Mouse (Mus musculus) yolk sac, embryonic 10.5 days (tissue): Measurements from ENCODE around the gene Stard3.

Source experiments
- DNase-seq: peaks from one replicate; pipeline ENCODE4 v3.0.0-alpha.2; 2017; ENCODE audit warnings: low spot score

Gene Stard3

DNA sequence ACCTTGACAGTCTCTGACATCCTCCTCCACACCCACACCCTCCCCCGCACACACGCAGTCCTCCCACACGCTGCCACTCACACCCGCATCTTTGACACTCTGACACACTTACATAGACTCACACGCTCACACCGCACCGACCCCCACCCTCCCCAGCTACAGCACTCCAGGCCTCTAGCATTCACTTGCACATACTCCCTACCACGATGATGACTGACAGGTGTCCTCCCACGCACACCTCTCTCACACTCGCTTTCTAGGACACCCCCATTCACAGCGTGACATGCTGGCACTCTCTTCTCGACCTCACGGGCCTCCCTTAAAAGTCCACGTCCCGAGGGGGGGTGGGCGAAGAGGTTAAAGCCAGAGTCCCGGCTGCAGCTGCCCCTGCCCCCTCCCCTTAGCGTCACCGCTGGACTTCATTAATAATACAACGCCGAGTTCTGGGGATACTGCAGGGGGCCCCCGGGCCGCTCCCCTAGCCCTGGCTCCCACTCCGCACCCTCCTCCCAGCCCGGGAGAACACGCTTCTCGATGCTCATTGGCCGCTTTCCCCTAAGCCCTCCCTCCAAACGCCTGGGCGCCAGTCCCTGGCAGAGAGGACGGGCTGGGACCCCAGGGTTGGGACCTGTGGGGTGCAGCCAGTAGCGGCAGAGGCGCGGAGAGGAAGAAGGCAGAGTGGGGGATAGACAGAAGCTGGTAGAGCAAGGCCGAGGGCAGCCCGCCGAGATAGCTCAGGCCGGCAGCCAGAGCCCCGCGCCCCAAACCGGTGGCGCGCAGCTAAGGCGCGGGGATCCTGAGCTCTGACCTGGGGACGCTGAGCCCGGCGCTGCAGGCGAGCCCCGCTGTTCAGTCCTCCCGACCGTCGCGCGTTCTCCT lies 9.8 kb upstream of the Stard3 start, which contains the start of gene Ppp1r1b:
TSS of gene Ppp1r1b (plus strand) at position 322 of the 879 bp plus-strand sequence.
- DNase-seq, result no peak

DNA sequence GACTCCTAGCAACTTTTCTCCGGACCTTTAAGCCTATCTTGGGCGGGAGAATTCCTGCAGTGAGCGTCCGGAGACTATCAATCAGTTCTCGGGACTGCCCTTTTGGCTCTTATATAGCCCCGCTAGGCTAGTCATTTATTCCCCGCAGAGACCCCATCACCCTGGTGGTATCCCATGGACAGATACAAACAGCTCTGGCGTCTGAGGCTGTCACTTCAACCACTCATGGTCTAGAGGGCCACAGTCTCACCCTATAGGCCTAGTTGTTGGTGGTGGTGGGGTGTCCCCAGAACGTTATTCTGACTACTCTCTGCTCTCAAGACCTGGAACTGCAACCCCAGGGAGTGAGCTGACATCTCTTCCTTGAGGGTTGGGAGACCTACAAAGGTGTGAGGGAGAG lies 8.9 kb upstream of the Stard3 start:
- DNase-seq, result no peak

DNA sequence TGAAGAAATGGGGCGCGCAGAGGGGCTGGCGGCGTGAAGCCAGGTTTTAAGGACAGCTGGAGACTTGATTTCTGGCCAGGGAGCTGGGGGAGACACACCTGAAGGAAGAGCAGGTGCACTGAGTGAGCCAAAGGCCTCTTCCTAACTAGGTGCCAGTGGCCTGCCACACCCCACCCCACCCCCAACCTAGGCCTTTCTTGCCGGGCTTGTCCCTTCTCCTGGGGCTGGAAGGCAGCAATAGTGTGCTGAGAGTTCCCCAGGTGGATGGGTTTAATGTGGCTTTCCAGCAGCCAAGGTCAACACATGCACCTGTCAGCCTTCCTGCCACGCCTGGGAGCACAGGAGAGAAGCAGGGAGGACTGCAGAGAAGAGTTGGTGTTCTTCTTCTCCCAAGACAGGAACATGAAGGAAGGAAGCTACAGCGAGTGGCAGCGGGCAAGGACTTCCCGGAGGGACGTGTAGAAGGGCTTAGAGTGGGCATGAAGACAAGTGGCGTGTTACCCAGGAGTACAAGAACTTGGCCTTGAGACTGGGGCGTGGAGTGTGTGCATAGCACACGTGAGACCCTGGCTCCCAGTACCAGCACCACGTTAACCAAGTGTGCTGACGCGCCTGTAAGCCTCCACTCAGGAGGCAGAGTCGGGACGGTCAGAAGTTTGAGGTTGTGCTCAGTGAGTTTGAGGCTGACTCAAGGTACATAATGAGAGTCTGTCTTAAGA lies 5.7 kb upstream of the Stard3 start:
- DNase-seq, result no peak

DNA sequence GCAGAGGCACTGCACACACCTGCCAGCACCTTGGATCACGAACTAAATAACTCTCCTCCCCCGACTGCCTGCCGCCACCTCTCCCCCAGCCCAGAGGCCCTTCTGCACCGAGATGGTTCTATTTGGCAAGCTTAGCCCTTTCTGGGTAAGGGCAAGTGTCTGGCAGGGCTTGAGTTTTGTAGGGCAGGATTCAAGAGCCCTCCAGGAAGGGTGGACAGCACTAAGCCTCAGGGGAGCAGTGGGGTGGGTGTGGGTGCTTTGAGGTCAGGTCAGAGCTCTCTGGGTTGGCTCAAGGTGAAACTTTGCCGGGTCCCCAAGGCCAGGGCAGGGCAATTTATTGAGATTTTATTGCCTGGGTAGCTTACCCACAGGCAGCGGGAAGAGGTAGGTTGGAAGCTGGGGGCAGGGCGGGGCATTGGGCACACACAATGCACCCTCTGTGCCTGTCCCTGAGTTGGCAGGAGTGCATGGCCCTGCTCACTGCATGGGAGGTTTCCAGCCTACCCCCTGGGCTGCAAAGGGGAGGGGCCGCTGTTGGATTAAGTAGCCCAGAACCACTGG lies 4.4 kb upstream of the Stard3 start:
- DNase-seq, result no peak

DNA sequence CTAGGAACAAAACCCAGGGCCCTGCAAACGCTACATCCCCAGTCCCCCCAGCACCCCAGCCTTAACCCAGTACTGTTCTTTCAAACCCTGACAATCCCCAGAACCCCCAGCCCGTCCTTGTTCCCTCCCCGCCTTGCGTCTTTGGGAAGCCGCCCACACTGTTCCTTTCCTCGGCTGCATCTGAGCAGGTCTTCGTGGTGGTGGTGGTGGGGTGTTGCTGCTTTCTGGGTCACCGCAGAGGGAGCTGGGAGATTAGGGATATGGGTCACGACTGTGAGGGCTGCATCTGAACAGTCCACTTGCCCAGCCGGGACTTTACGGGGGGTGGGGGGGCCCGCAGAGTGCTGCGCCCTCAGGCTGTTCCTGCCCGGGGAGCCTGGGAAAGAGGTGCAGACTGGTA lies 3.7 kb upstream of the Stard3 start:
- no peak for DNase-seq

DNA sequence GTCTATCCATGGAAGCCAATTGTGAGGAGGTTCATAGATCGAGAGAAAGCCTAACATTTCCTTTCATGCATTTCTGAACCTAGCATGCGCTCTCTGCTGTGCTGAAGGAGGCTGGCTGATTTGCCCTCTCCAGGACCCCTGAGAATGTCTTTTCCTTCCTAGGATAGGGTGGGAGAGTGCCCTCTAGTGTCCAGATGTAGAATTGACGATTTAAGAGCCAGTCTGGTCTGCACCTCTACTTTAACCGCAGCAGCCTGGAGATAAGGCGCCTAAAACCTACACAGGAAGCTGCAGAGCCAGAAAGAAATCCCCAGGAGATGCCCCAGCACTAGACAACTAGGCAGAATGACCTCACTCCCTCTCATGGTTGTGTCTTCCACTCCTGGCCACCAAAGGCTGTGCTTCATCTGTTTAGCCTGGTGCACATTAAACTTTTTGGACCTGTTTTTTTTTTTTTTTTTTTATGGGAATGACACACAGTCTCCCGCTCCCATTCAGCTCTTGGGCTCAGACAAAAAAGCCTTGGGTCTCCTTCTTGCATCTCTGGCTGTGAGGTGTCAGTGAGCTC lies 2.4 kb upstream of the Stard3 start:
- peak; percentile 53 for DNase-seq

DNA sequence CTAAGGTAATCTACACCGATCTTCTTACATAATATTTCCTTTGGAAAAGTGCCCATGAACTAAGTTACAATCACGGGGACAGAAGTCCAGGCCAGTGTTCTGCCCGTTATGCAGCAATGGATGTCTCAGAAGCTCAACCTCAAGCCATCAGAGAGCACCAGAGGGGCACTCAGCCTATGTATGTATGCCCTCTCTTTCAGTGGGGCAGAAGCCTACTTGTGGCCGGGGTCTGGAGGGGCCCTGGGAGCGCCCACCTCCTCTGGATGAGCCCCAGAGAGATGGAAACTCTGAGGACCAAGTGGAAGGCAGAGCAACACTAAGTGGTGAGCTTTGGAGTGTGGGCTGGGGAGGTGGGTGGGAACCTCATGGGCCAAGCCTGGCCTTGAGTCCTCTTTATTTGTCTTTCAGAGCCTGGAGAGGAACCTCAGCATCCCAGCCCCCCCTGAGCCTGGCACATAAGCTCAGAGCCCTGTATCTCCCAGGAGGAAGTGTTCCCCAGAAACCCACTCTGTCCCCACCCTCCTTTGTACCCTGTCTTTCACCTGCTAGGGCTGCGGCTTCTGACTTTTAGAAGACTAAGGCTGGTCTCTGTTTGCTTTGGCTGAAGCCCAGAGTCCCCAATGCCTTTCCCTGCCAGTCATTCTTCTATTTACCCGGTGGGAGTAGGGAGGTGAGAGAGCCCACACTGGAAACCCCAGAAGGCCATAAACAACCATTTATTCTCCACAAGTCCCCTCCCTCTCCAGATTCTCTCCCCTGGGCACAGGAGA lies 1.4 kb upstream of the Stard3 start:
- DNase-seq, result no peak

DNA sequence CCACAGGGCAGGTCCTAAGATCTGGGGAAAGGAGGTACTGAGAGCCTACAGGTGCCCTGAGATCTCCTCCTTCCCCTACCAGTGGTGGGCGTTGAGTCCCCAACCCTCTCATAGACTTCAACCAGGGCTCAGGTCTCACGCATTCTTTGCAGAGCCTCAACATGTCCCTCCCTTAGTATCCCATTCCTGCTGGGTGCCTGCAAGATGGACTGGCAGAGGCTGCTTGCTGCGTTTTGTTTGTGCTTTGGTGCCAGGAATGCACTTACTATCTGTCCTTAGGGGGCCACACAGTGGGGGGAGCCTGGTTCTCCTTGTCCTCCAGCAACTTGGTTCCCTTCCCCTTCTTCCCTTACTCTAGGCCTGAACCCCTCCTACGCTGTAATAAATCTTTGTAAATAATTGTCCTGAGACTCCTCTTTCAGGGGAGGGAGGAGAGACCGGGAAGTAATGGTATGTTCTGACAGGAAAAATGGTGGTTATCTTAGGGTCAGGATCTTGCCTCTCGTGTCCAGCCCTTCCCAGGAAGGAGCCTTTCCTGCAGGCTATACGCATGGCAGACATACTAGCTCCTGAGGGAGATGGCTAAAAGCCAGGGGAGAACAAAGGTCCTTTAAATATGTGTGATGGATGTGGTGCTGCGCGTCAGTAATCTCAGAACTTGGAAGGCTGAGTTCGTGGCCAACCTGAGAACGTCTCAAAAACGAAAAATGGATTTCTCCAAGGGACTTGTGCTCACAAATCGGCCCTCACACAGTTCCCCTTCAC lies 590 bp upstream of the Stard3 start:
- DNase-seq, result no peak

DNA sequence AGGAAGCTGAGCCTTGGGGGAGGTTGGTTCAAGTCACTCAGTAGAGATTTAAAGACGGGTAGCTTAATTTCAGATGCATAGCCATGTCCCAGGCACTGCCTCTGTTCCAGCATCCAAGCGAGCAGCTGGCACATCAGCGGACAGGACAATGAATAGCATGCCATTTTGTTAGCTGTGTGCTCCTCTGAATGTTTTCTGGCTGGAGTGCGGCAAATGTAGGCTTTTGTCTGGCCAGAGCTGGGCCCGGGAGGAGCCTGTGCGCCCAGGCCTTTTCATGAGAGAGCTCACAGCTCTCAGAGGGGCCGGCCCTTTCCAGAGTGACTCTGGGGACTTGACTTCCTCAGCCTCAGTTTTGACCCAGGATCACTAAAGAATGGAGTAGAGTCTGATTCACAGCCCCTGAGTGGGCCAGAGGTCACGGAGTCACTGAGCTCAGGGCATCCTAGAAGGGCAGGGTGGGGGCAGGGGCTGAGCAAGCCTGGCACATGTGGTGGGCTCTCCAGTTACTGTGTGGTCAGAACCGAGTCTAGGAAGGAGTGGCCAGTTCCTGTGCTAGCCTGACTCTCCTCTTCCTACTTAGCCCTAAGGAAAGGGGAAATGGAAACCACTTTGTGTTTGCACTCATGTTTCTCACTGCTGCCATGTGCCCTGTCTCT lies 2.8 kb downstream of the Stard3 start:
- no peak for DNase-seq

DNA sequence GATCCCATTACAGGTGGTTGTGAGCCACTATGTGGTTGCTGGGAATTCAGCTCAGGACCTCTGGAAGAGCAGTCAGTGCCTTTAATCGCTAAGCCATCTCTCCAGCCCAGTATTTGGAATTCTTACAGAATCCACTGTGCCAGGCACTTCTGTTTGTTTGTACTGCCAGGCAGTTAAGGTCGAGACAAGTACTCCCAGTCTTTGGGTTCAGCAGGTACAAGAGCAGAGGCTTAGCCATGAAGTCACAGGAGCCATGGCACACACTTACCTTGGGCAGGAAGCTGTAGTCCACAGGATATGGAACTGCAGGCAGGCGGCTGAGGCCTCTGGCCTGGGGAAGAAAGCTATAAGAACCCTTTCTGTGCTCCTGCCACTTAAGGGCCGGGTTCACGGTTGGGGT lies 5.6 kb downstream of the Stard3 start:
- no peak for DNase-seq

DNA sequence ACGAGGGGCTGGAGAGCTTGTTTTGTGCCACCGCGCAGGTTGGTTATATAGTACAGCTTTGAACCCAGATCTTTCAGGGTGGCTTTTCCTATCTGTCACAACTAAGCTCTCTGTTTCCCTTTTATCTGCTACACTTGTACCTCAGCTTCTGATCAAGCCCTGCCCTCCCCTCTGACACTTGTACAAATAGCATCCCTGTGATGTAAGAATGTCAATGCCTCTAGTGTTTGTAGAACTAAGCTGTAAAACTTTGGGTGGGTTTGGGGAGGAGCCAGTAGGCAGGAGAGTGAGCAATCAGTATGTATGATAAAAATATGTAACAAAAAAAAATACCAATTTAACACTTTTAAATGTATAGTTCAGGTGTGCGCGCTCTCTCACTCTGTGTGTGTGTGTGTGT lies 6.2 kb downstream of the Stard3 start:
- DNase-seq, result no peak

DNA sequence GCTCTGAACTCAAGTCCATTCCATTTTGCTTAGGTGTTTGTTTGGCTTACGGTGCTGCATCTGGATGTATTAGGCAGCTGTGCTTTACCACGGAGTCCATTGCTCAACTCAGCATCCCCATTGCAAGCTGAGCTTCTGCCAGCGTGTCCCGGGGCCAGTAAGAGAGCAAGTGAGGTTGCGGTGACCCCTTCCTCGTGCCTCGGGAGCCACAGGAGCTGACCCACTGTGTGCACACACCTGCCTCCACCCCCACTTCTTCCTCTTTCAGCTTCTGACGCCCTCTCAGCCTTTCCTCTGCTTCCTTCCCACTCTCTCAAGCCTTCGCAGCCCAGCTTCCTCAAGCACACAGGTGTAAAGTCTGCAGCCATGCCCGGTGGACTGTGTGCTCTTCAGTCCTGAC lies 8.1 kb downstream of the Stard3 start:
- no peak for DNase-seq

DNA sequence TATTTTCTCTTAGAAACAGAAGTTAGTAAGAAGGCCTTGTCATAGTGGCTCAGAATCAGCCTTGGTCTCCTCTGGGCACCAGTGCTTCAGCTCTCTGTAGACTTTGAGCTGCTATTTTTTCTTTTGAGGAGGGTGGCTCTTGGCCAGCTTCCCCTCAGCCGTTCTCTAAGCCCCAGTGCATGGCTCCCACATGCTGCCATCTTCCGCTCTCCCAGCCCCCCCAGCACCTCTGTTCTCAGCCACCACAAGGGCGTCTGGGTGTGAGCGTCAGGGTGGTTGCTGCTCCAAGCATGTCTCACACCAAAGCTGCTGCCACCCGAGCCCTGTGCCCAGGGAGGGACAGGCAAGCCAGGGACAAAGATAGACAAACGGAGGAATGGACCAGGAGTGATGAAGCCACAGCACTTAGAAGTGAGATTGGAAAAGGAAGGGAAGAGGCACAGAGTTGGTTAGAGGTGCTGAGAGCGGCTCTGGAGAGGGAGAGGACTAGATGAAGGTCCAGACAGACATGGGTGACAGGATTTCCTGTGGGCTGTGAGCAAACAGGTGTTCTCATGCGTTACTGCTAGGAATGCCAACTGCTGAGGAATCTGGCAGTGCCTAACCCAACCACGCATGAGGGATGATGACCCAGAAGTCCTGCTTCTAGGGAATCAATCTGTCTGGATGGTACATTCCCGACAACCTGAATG lies 9.1 kb downstream of the Stard3 start:
- no peak for DNase-seq

DNA sequence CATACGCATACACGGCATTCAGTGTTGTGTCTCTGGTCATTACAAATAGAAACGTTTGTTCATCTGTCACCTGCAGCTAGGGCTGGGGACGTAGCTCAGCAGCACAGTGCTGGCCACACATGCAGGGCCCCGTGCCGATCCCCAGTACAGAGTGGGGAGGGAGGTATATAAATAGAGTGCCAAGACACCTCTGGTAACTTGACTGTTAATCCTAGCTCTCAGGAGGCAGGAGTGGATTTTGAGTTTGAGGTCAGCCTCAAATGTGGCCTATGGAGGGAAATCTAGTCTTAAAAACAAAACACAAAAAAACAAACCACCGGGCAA lies 9.7 kb downstream of the Stard3 start:
- DNase-seq, result no peak

DNA sequence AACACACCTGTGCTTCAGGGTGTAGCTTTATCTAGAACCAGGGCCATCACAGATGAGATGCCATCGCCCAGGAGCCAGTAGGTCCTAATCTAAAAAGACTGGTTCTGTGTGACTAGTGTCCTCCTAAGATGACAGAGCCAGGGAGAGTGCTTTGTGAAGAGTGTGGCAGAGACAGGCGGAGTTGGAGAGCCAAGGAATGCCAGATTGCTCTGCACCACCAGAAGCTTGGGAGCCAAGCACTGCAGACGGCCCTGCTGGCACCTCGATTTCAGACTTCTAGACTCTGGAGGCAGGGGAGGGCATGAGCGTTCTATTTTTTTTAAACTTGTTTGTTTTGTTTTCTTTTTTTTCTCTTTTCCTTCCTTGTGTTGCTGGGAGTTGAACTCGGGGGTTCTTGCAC lies 11.2 kb downstream of the Stard3 start:
- DNase-seq, result no peak

DNA sequence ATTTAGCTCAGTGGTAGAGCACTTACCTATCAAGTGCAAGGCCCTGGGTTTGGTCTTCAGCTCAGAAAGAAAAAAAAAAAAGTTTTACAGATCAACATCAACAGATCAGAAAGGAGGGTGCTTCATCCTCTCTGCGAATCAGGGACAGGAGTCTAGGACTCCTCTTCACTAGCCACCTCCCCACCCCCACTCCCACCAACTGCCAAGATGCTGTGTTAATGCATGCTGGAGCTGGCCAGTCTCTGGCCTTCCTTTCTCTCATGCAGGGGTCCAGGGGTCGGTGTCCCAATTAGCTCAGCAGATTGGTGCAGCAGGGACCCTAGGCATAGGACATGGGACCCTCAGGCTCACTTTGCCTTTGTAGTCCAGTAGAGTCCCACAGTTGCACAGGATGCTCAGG lies 12.4 kb downstream of the Stard3 start:
- no peak for DNase-seq

DNA sequence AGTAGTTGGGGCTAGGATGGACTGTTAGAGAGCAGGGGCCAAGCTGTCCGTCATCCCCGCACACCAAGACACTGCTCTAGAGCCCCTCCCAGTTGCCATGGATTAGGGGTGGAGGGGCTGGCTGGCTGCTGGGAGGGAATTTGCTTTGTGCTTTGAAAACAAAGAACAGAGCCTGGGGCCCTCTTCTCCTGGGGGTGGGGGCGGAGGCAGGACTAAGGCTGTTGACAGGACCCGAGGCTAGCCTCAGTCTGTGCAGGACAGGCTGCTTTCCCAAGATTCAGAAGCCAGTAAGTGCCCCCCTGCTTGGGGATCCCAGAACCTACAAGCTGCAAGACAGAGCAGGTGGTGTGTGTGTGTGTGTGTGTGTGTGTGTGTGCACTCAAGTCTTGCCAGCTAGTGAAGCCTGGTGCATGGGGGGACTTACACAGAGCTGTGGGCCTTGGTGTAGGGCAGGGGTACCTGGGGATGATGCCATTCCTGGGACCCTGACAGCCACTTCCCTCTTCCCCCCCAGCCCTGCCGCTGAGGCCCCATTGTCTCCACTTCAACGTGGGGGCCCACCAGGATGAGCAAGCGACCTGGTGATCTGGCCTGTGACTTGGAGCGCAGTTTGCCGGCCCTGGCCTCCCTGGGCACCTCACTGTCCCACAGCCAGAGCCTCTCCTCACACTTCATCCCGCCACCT lies 13.5 kb downstream of the Stard3 start:
- DNase-seq, result no peak

DNA sequence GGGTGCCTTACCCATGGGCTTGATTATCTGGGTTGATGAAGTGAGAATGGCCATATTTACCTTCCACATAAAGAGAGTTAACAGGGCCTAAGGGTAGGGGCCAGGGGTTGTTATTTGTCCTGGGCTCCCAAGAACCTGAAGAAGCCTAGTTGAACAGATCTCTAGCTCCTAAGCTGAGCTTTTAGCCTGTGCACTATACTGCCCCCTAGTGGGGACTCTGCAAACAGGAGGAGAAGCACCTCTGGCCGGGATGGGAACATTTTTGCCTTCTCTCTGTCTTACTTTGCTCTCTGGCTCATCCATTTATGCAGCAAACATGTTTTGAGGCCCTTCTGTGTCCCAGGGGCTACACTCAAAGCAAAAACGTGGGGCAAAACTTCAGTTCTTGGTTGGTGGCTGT lies 14.2 kb downstream of the Stard3 start:
- no peak for DNase-seq

DNA sequence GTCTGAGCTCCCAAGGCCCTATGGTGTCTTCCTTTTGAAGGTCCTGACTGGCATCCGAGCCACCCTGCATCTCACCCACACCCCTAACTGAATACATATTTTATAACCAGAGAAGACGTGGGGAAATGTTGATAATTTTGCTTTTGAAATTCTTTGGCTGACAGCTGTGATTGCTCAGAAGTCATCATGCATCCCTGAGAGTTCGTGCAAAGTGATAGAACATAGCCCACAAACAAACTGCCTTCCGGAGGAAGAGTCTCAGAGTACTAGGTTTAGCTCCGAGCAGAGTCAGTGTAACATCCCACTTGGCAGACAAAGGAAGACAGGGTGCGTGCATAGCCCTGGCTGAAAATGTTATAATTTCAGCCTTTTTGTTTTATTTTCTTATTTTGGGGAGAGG lies 15.1 kb downstream of the Stard3 start:
- DNase-seq, result no peak

DNA sequence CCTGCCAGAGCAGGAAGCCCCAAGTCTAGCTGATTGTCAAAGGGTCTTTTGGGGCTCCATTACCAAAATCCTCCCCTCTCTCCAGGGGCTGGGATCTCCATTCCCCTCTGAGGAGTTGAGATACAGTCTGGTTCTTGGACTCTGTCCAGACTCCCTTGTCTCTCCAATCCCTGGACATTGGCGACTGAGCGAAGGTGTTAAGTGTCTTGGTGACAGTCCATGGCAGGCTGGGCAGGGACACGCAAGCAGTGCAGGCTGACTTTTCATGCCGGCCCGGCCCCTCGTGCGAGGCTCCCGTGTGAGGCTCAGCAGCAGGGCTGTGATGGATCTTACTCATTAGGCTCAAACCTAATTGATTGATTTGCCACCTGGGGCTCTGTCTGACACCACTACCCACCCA lies 16.1 kb downstream of the Stard3 start:
- DNase-seq, result no peak
